Mouse (Mus musculus): ENCODE data around the gene Tgfb1.

Tgfb1 gene

DNA sequence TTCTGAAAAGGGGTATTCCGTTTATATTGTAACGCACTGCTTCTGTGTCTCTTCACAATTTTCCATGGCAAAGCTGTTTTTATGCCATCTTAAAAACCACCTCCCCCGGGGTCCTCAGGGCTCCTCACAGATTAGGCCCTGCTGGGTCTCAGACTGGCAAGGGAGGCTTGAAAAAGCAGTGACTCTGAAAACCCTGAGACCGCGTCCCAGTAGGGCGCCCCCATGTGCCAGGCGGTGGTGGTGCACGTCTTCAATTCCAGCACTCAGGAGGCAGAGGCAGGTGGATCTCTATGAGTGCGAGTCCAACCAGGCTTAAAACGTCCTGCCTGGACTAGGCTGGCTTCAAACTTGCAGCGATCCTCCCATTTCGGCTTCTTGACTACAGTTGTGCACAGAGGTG lies 13.9 kb downstream of the Tgfb1 start:
- in situ Hi-C loops (cut with MboI; ENCODE audit: unreplicated experiment in 2 of 2) = loop anchor here (25.0 kb wide), 3 partner anchors 213 to 1138 kb away; partner anchors contain the start of genes Cd79a (in 1 of the 2), Ceacam1 (in 1 of the 2) and Rps19 (in 1 of the 2)

DNA sequence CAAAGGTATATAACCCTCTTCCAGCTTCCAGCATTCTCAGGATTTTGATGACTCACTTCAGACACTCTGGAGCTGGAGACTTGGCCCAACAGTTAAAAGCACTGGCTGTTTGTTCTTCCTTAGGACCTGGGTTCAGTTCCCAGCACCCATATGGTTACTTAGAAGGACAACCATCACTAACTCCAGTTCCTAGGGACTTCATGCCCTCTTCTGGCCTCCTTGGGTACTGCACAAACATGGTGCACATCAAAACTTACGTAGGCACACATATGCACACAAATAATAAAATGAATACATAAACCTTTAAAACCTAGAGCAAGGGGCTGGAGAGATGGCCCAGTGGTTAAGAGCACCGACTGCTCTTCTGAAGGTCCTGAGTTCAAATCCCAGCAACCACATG lies 15.5 kb downstream of the Tgfb1 start:
- in situ Hi-C loops (cut with MboI; ENCODE audit: unreplicated experiment in 2 of 2) = loop anchor here (25.0 kb wide), 3 partner anchors 215 to 1140 kb away; partner anchors contain the start of genes Cd79a (in 1 of the 2), Ceacam1 (in 1 of the 2) and Rps19 (in 1 of the 2)

DNA sequence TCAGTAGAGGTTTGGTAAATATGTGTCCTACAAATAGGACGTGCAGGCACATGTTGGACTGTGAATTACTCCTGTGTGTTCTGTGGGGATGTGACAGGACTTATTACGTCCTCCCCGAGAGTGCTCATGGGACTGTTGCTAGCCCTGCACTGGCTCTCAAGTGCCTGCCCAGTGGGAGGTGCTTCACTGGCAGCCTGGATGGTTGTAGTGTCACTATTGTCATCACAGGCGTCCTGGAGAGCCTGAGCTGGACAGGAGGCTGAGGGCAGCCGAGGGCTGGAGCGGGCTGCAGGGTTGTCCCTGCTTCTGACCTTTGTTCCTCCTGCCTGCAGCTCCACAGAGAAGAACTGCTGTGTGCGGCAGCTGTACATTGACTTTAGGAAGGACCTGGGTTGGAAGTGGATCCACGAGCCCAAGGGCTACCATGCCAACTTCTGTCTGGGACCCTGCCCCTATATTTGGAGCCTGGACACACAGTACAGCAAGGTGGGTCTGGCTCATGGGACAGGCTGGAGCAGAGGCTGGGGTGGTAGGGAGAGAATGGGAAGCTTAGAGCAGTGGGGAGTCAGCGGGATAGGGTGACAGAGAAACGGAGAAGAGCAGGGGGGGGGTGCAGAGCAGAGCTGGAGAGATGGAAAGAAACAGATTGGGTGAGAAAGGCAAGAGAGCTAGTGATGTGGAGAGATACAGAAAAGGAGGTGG lies 17.1 kb downstream of the Tgfb1 start:
- in situ Hi-C loops (cut with MboI; ENCODE audit: unreplicated experiment in 2 of 2) = loop anchor here (25.0 kb wide), 3 partner anchors 217 to 1142 kb away; partner anchors contain the start of genes Cd79a (in 1 of the 2), Ceacam1 (in 1 of the 2) and Rps19 (in 1 of the 2)

DNA sequence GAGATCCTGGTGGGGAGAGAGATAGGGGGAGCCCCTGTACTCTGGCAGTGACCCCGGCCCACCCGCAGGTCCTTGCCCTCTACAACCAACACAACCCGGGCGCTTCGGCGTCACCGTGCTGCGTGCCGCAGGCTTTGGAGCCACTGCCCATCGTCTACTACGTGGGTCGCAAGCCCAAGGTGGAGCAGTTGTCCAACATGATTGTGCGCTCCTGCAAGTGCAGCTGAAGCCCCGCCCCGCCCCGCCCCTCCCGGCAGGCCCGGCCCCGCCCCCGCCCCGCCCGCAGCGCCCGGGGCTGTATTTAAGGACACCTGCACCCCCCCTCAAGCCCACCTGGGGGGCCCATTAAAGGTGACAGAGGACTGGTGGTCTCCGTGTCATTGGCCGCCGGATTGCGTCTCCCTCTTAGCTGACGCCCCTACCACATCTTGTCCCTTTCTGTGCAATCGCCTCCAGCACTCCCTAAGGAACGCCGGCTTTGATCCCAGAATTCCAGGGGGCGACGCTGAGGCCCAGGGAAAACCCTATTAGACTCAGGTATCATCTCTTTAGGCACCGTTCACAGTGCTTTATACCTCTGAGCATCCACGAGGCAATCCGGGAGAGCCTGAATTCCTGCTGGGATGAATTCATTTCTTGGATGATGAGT lies 18.0 kb downstream of the Tgfb1 start:
- in situ Hi-C loops (cut with MboI; ENCODE audit: unreplicated experiment in 2 of 2) = loop anchor here (25.0 kb wide), 3 partner anchors 218 to 1143 kb away; partner anchors contain the start of genes Cd79a (in 1 of the 2), Ceacam1 (in 1 of the 2) and Rps19 (in 1 of the 2)

DNA sequence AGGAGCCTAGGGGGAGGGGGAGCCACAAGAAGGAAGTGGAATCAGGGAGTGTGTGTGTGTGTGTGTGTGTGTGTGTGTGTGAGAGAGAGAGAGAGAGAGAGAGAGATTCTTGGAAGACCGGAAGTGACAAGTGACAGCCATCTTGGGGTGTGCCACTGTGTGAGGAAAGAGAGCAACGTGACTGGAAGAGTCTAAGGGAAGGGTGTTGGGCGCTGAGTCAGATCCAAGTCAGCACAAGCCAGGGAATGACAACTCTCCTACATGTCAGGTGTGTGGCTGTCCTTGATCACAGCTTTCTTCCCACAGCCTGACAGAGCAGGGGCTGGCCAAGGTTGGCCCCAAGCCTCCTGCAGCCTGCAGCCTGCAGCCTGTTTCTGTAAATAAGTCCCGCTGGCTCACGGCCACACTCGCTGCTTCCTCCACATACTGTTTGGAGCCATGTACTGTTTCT lies 19.0 kb downstream of the Tgfb1 start:
- in situ Hi-C loops (cut with MboI; ENCODE audit: unreplicated experiment in 2 of 2) = loop anchor here (25.0 kb wide), 3 partner anchors 219 to 1144 kb away; partner anchors contain the start of genes Cd79a (in 1 of the 2), Ceacam1 (in 1 of the 2) and Rps19 (in 1 of the 2)

DNA sequence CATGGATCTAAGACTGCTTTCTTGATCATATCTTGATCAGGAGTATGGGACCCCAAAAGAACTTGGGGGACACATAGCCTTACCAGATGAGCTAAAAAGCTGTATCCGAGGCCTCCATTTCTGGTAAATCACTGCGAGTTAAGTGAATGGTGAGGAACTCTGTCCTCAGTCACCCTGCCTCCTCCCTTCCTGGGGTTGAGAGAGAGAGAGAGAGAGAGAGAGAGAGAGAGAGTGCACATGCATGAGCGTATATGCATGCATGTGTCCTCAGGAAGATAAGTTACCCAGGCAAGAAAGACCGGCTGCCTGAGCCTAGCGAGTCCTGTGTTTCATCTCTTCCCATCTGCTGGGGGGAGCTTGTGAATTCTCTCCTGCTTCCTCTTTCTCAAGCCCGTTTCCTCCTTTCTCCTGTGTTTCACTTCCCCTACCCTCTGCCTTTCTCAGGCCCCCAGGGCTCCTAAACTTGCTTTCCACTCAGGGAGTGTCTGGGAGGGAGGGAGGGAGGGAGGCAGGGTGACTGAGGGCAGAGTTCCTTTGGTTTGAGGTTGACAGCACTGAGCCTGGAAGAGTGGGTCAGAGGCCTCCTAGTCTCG lies 19.9 kb downstream of the Tgfb1 start:
- in situ Hi-C loops (cut with MboI; ENCODE audit: unreplicated experiment in 2 of 2) = loop anchor here (25.0 kb wide), 3 partner anchors 219 to 1144 kb away; partner anchors contain the start of genes Cd79a (in 1 of the 2), Ceacam1 (in 1 of the 2) and Rps19 (in 1 of the 2)

DNA sequence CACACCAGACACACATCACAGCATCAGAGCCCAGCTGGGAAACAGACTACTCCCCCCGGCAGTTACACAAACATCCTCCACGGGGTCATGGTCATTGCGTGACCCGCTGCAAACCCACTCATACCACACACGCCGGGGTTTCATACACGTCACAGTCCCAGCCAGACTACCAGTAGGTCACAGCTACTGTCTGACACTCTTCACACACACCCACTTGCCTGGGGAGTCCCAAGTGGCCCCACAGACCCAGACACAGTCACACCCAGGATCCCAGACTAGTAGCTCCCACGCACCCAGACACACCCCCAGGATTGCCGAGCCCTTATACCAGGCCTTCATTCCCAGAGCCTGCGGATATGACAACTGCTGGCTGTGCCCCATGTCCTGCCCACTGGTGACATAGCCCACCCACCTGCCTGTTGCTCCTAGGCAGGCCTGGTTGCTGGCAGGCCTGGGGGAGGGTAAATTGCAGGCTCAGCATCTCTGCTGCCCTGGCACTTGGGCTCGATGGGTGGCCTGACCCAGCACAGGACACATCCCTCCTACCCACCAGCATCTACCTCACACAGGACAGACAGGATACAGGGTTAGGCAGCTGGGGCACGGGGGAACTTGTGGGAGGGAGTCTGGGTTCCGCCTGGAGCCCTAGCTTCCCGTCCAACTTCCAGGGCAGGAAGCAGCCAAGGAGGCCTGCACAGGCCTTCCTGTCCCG lies 20.9 kb downstream of the Tgfb1 start:
- in situ Hi-C loops (cut with MboI; ENCODE audit: unreplicated experiment in 2 of 2) = loop anchor here (25.0 kb wide), 3 partner anchors 220 to 1145 kb away; partner anchors contain the start of genes Cd79a (in 1 of the 2), Ceacam1 (in 1 of the 2) and Rps19 (in 1 of the 2)

DNA sequence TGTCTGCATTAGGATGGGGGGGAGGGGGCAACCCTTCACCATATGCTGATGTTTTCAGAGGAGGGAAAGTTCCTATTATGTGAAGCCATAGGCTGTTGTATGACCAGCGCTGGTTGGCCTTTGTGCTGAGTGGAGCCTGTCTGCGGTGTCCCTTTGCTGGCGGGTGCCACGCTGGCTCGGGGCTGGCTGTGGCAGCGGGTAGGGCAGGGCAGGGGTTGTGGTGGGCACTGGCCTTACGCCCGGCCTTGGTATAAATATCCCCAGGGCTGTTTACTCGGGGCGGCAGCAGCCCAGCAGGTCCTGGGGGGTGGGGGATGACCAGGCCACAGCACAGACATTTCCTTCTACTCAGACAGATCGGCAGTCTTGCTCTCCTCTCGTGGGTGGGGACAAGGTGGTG lies 23.2 kb downstream of the Tgfb1 start:
- in situ Hi-C loops (cut with MboI; ENCODE audit: unreplicated experiment in 2 of 2) = loop anchor here (5.0 to 25.0 kb wide), 5 partner anchors 42 to 1148 kb away; partner anchors contain the start of genes B3gnt8 (in 1 of the 2), Cd79a (in 1 of the 2), Ceacam1 (in 1 of the 2) and Hnrnpul1 (in 1 of the 2)

DNA sequence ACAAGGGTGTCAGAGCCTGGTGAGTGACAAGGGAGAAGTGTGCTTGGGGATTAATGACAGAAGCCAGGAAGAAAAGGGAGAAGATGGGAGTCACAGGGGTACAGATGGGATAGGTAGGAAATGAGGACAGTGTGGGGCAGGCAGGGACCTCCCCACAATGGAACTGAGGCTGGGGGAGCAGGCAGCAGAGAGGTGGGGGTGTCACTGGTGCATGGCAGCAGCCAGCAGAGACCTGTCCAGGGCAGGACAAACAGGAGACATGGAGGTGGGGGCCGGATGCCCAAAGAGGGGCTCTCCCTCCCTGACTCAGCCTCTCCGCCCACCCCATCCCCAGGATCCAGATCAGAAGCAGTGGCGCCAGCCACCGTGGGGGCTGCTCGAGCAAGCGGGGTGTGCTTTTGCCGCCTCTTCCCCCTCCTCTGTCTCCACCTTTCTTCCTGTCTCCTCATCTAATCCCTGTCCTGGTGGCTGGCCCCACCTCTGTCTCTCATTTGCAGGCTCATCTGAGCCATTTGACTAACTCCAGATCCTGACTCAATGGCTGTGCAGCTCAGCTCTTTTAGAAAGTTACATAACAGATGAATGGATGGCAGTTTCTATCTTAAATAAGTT lies 23.8 kb downstream of the Tgfb1 start:
- in situ Hi-C loops (cut with MboI; ENCODE audit: unreplicated experiment in 2 of 2) = loop anchor here (5.0 to 25.0 kb wide), 5 partner anchors 42 to 1148 kb away; partner anchors contain the start of genes B3gnt8 (in 1 of the 2), Cd79a (in 1 of the 2), Ceacam1 (in 1 of the 2) and Hnrnpul1 (in 1 of the 2)

DNA sequence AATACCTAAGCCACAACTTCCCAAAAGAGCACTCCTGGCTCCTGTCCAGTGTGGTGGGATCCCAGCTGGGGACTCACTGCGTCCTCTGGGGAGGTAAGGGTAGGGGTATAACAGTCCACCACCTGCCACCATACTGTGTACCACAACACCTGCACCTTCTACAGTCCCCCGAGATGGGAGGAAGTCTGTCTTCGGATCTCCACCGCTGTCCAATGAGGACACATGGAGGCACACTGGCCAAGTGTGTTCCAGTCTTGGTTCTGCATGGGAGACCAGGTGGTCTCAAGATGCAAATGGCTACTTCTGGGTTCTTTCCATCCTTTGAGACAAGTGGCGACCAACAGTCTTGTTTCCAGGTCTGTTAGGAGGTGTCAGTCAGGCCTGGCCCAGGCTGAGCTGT lies 24.4 kb downstream of the Tgfb1 start:
- in situ Hi-C loops (cut with MboI; ENCODE audit: unreplicated experiment in 2 of 2) = loop anchor here (5.0 to 25.0 kb wide), 5 partner anchors 41 to 1149 kb away; partner anchors contain the start of genes B3gnt8 (in 1 of the 2), Cd79a (in 1 of the 2), Ceacam1 (in 1 of the 2) and Hnrnpul1 (in 1 of the 2)

DNA sequence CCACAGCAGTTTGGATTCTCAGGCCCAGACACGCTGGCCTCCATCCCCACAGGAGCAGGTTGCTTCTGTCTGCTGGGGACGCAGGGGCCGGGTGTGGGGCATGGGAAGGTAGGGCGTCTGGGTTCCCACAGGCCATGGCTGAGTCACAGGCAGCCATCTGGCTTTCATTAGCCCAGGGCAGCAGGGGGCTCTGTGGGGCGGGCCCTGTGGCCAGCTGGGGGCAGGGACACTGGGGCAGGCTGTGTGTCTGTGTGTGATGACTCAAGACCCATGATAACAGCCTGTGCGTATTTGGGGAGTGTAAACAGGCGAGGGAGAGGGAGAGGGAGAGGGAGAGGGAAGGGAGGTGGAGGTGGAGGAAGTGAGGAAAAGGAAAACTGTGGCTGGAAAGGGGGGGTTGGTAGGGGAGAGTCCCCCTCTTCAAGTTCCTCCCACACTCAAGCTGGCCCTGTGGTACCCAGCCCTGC lies 25.0 kb downstream of the Tgfb1 start:
- in situ Hi-C loops (cut with MboI; ENCODE audit: unreplicated experiment in 2 of 2) = loop anchor here (5.0 to 25.0 kb wide), 5 partner anchors 41 to 1149 kb away; partner anchors contain the start of genes B3gnt8 (in 1 of the 2), Cd79a (in 1 of the 2), Ceacam1 (in 1 of the 2) and Hnrnpul1 (in 1 of the 2)

DNA sequence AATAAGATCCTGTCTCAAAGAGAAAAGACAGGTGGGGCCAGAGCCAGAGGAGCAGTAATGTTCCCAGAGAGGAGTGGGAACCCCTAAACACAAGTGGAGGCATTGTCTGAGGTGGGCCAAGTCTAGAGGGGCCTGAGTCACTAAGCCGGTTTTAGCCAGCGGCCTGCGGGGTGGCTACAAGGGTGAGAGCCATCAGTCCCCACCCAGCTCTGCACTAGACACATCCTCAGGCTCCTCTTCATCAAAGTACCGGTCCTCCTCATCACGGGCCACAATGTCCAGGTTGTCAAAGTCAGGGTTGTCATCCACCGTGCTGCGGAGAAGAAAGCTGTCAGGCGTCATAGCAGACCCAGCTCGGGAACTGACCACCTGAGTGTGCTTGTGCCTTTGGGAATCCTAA lies 26.0 kb downstream of the Tgfb1 start:
- in situ Hi-C loops (cut with MboI; ENCODE audit: unreplicated experiment in 2 of 2) = loop anchor here (5.0 to 25.0 kb wide), 5 partner anchors 40 to 1150 kb away; partner anchors contain the start of genes B3gnt8 (in 1 of the 2), Cd79a (in 1 of the 2), Ceacam1 (in 1 of the 2) and Hnrnpul1 (in 1 of the 2)

DNA sequence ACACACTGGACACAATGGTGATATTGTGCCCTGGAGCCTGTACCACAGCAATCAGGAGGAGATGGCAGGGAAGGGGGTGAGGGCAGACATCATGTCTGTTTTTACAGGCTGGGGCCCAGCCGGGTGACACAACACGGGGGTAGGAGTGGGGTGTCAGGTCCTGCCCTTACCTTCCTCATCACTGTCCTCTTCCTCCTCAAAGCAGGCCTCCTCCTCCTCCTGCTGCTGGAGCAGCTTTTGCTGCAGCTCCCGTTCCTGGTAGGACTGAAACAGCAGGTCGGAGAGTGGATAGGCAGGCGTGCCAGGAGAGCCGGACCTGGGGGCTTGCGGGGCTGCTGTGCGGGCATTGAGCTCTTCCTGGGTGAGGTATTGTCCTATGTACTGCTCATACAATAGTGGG lies 27.8 kb downstream of the Tgfb1 start:
- in situ Hi-C loops (cut with MboI; ENCODE audit: unreplicated experiment in 2 of 2) = loop anchor here (5.0 to 25.0 kb wide), 5 partner anchors 38 to 1152 kb away; partner anchors contain the start of genes B3gnt8 (in 1 of the 2), Cd79a (in 1 of the 2), Ceacam1 (in 1 of the 2) and Hnrnpul1 (in 1 of the 2)

DNA sequence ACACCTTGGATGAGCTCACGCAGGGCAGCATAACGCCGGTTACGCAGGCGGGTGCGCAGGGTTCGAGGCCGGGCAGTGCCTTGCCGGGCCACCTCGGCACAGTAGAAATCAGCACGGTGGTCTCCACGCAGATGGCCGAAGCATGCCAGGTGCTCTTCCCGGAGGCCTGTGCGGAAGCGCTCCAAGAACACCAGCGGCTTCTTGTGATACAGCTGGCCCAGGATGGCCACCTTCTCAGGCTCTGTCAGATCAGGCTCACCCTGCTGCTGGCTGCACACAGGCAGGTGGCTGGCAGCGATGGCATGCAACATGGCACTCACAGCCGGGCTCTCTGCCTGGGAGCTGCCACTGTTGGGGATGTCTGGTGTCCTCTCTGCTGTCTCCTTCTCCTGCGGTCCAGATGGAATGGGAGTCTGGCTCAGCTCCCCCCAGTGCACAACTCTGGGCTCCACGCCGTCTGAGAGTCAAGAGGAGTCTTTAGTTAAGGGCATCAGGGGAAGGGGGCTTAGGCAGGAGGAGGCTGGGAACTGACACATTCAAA lies 29.0 kb downstream of the Tgfb1 start:
- in situ Hi-C loops (cut with MboI; ENCODE audit: unreplicated experiment in 2 of 2) = loop anchor here (5.0 to 25.0 kb wide), 5 partner anchors 34 to 1154 kb away; partner anchors contain the start of genes B3gnt8 (in 1 of the 2), B9d2 (in 1 of the 2), Cd79a (in 1 of the 2) and Ceacam1 (in 1 of the 2)

DNA sequence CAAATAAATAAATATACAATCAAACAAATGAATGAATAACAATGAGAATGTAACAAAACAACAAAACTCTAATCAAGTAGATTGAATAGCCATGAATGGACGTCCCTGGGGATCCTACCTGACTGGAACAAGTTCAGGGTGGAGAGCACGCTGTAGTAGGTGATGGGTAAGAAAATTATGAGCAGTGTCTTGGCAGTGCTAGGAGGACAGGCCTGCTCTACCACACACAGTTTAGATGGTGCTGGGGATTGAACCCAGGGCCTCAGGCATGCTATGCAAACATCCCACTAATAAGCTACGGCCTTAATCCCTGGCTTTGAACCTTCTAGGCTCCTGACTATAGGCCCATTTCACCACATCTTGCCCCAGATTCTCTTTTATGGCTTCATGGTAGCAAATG lies 30.7 kb downstream of the Tgfb1 start:
- in situ Hi-C loops (cut with MboI; ENCODE audit: unreplicated experiment in 2 of 2) = loop anchor here (5.0 to 25.0 kb wide), 5 partner anchors 35 to 1155 kb away; partner anchors contain the start of genes B3gnt8 (in 1 of the 2), B9d2 (in 1 of the 2), Cd79a (in 1 of the 2) and Ceacam1 (in 1 of the 2)

DNA sequence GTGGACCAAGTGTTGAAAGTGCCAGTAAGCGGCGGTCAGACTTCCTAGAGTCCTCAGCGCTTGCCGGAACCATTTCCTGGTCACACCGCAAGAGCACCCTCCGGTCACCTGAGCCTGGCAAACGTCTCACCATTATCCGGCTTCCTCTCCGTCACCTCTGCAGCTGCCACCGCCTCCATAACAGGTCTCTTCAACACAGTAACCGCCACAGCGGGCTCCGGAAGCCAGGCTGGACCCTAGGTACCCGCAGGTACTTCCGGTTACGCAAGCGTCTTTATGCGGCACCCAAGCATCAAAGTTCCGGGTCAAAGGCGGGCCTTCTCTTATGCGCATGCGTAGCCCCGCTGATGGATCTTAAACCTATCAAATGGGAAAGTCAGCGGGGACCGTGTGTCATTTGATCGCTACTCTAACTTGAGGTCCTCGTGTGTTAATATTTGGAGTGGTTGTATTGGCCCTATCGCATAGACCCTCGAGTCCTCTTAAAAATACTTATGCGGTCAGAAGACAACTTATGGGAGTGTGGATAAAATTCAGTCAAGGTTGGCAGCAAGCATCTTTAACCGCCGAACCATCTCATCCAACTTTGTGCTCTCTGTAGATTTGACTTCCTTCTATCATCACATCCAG lies 32.1 kb downstream of the Tgfb1 start, which contains the start of gene Ccdc97:
Gene Ccdc97, minus strand, starts transcription at position 301 of the 630 bp plus-strand sequence.
- in situ Hi-C loops (cut with MboI; ENCODE audit: unreplicated experiment in 2 of 2) = loop anchor here (5.0 to 25.0 kb wide), 5 partner anchors 37 to 1157 kb away; partner anchors contain the start of genes B3gnt8 (in 1 of the 2), B9d2 (in 1 of the 2), Cd79a (in 1 of the 2) and Ceacam1 (in 1 of the 2)

Measured in v-Abl transformed pro-B cells (cell line).